Mouse (Mus musculus): ENCODE results near the gene Pias1. TPM values are rescaled to one million over a fixed set of nuclear protein-coding genes. Genes with fewer than 3 reads are reported as not detected.

The Pias1 gene
- total RNA-seq, 1 experiment: 12.7 TPM

- no peak for DNase-seq (ENCODE audit: low read depth, low spot score)
- Histone ChIP-seq H3K27ac (ENCODE audit: insufficient read depth, low read depth, low read length, poor library complexity, severe bottlenecking) (no peak overlapping the region), H3K36me3 (ENCODE audit: control insufficient read depth, insufficient read depth, low read length, poor library complexity, severe bottlenecking) (no peaks in the 10 kb centered on the region), H3K4me3 (ENCODE audit: insufficient read depth in 1 of 2, low read depth in 1 of 2, low read length in 2 of 2, poor library complexity in 1 of 2, severe bottlenecking in 1 of 2) (no peak overlapping the region), H3K9ac (ENCODE audit: insufficient read depth, low read depth, low read length, poor library complexity, severe bottlenecking) (no peak overlapping the region), H3K9me3 (ENCODE audit: control insufficient read depth, insufficient read depth, low read depth, low read length) (no peaks in the 10 kb centered on the region), H3K4me1 (ENCODE audit: control insufficient read depth in 2 of 2, insufficient read depth in 2 of 2, low read length in 2 of 2, poor library complexity in 1 of 2) (no peaks in the 10 kb centered on the region)
- TF ChIP-seq CHD2 (IDR thresholded peaks at IDR 0.05; ENCODE audit: low read depth, low read length): no peak
- no peak for TF ChIP-seq HCFC1 (IDR thresholded peaks at IDR 0.05; ENCODE audit: borderline replicate concordance, insufficient read depth, low read length)
- TF ChIP-seq MAFK (IDR thresholded peaks at IDR 0.05; ENCODE audit: insufficient read depth, low read depth, low read length): no peak
- TF ChIP-seq ZC3H11A (IDR thresholded peaks at IDR 0.05; ENCODE audit: borderline replicate concordance, low read depth, low read length): no peak
- TF ChIP-seq ZNF384 (IDR thresholded peaks at IDR 0.05; ENCODE audit: low read depth, low read length): no peak
- in situ Hi-C loops (cut with MboI; ENCODE audit: low sequenced_read_pairs in 2 of 2, unreplicated experiment in 2 of 2): no loop called here
Measured at GRCm38 (mm10) chr9:63007371-63007770, 19.6 kb upstream of the Pias1 start.

GRCm38 (mm10) chr9:63006081-63006820, 18.5 kb upstream of the Pias1 start:
- Histone ChIP-seq H3K27ac (ENCODE audit: insufficient read depth, low read depth, low read length, poor library complexity, severe bottlenecking) (no peak overlapping the region), H3K4me1 (ENCODE audit: control insufficient read depth in 2 of 2, insufficient read depth in 2 of 2, low read length in 2 of 2, poor library complexity in 1 of 2) (no peaks in the 10 kb centered on the region), H3K9me3 (ENCODE audit: control insufficient read depth, insufficient read depth, low read depth, low read length) (no peaks in the 10 kb centered on the region), H3K9ac (ENCODE audit: insufficient read depth, low read depth, low read length, poor library complexity, severe bottlenecking) (no peak overlapping the region), H3K36me3 (ENCODE audit: control insufficient read depth, insufficient read depth, low read length, poor library complexity, severe bottlenecking) (no peaks in the 10 kb centered on the region), H3K4me3 (ENCODE audit: insufficient read depth in 1 of 2, low read depth in 1 of 2, low read length in 2 of 2, poor library complexity in 1 of 2, severe bottlenecking in 1 of 2) (no peak overlapping the region)
- DNase-seq (ENCODE audit: low read depth, low spot score): no peak
- TF ChIP-seq ZNF384 (IDR thresholded peaks at IDR 0.05; ENCODE audit: low read depth, low read length) (no peak), ZC3H11A (IDR thresholded peaks at IDR 0.05; ENCODE audit: borderline replicate concordance, low read depth, low read length) (no peak), MAFK (IDR thresholded peaks at IDR 0.05; ENCODE audit: insufficient read depth, low read depth, low read length) (no peak), CHD2 (IDR thresholded peaks at IDR 0.05; ENCODE audit: low read depth, low read length) (no peak), HCFC1 (IDR thresholded peaks at IDR 0.05; ENCODE audit: borderline replicate concordance, insufficient read depth, low read length) (no peak)
- in situ Hi-C loops (cut with MboI; ENCODE audit: low sequenced_read_pairs in 2 of 2, unreplicated experiment in 2 of 2): no loop called here

- in situ Hi-C loops (cut with MboI; ENCODE audit: low sequenced_read_pairs in 2 of 2, unreplicated experiment in 2 of 2): no loop called here
- Histone ChIP-seq H3K27ac (ENCODE audit: insufficient read depth, low read depth, low read length, poor library complexity, severe bottlenecking) (no peak overlapping the region), H3K9ac (ENCODE audit: insufficient read depth, low read depth, low read length, poor library complexity, severe bottlenecking) (no peak overlapping the region), H3K9me3 (ENCODE audit: control insufficient read depth, insufficient read depth, low read depth, low read length) (no peaks in the 10 kb centered on the region), H3K4me3 (ENCODE audit: insufficient read depth in 1 of 2, low read depth in 1 of 2, low read length in 2 of 2, poor library complexity in 1 of 2, severe bottlenecking in 1 of 2) (no peak overlapping the region), H3K36me3 (ENCODE audit: control insufficient read depth, insufficient read depth, low read length, poor library complexity, severe bottlenecking) (no peaks in the 10 kb centered on the region), H3K4me1 (ENCODE audit: control insufficient read depth in 2 of 2, insufficient read depth in 2 of 2, low read length in 2 of 2, poor library complexity in 1 of 2) (no peaks in the 10 kb centered on the region)
- TF ChIP-seq ZC3H11A (IDR thresholded peaks at IDR 0.05; ENCODE audit: borderline replicate concordance, low read depth, low read length) (no peak), ZNF384 (IDR thresholded peaks at IDR 0.05; ENCODE audit: low read depth, low read length) (no peak), HCFC1 (IDR thresholded peaks at IDR 0.05; ENCODE audit: borderline replicate concordance, insufficient read depth, low read length) (no peak), CHD2 (IDR thresholded peaks at IDR 0.05; ENCODE audit: low read depth, low read length) (no peak), MAFK (IDR thresholded peaks at IDR 0.05; ENCODE audit: insufficient read depth, low read depth, low read length) (no peak)
- DNase-seq (ENCODE audit: low read depth, low spot score): no peak
Measured at GRCm38 (mm10) chr9:62998561-62998960, 10.8 kb upstream of the Pias1 start.

- in situ Hi-C loops (cut with MboI; ENCODE audit: low sequenced_read_pairs in 2 of 2, unreplicated experiment in 2 of 2): no loop called here
- no peak overlapping the region for H3K4me3 ChIP-seq (ENCODE audit: insufficient read depth in 1 of 2, low read depth in 1 of 2, low read length in 2 of 2, poor library complexity in 1 of 2, severe bottlenecking in 1 of 2)
- H3K27ac ChIP-seq (ENCODE audit: insufficient read depth, low read depth, low read length, poor library complexity, severe bottlenecking): no peak overlapping the region
- DNase-seq (ENCODE audit: low read depth, low spot score): no peak
- no peak overlapping the region for H3K9ac ChIP-seq (ENCODE audit: insufficient read depth, low read depth, low read length, poor library complexity, severe bottlenecking)
- TF ChIP-seq CHD2 (IDR thresholded peaks at IDR 0.05; ENCODE audit: low read depth, low read length) (no peak), HCFC1 (IDR thresholded peaks at IDR 0.05; ENCODE audit: borderline replicate concordance, insufficient read depth, low read length) (no peak), MAFK (IDR thresholded peaks at IDR 0.05; ENCODE audit: insufficient read depth, low read depth, low read length) (no peak), ZC3H11A (IDR thresholded peaks at IDR 0.05; ENCODE audit: borderline replicate concordance, low read depth, low read length) (no peak), ZNF384 (IDR thresholded peaks at IDR 0.05; ENCODE audit: low read depth, low read length) (no peak)
- H3K36me3 ChIP-seq (ENCODE audit: control insufficient read depth, insufficient read depth, low read length, poor library complexity, severe bottlenecking): no peaks in the 10 kb centered on the region
- H3K4me1 ChIP-seq (ENCODE audit: control insufficient read depth in 2 of 2, insufficient read depth in 2 of 2, low read length in 2 of 2, poor library complexity in 1 of 2): no peaks in the 10 kb centered on the region
- no peaks in the 10 kb centered on the region for H3K9me3 ChIP-seq (ENCODE audit: control insufficient read depth, insufficient read depth, low read depth, low read length)
Measured at GRCm38 (mm10) chr9:62997626-62998025, 9.9 kb upstream of the Pias1 start.
